Mouse (Mus musculus): Measurements from ENCODE around the gene Rbbp4. TPM values are rescaled to one million over a fixed set of nuclear protein-coding genes. Genes with fewer than 3 reads are reported as not detected.

Rbbp4 gene
- polyA plus RNA-seq, 1 experiment, result 8.0 TPM

- Histone ChIP-seq H3K27me3 (ENCODE audit: control insufficient read depth) (peaks cover 2% of the 10 kb centered on the region), H3K4me3 (replicated peaks) (no peak overlapping the region), H3K4me1 (ENCODE audit: control insufficient read depth) (peaks cover 33% of the 10 kb centered on the region), H3K9me3 (ENCODE audit: control insufficient read depth, low read length) (no peaks in the 10 kb centered on the region), H3K36me3 (ENCODE audit: control insufficient read depth) (no peaks in the 10 kb centered on the region)
- no peak for TF ChIP-seq GATA1 (IDR thresholded peaks at IDR 0.05; ENCODE audit: low read length)
- no peak for TF ChIP-seq TAL1 (IDR thresholded peaks at IDR 0.05; ENCODE audit: low read length)
These were observed 76.1 kb downstream of the Rbbp4 start for GRCm38 (mm10) chr4:129259101-129259500.

Other genes starting within 250 kb of the Rbbp4 start
- gene Tmem54, start 229.8 kb downstream of the Rbbp4 start, polyA plus RNA-seq (2012), result not detected in 2 replicates
- not detected in 2 replicates for gene Hpca, start 213.3 kb downstream of the Rbbp4 start, polyA plus RNA-seq (2012)
- gene Fndc5, start 198.4 kb downstream of the Rbbp4 start, polyA plus RNA-seq (2012), result 0.06 and 0.08 TPM in 2 replicates
- 0.07 and 0.19 TPM in 2 replicates for gene S100pbp, start 145.6 kb downstream of the Rbbp4 start, polyA plus RNA-seq (2012)
- gene Yars, start 145.6 kb downstream of the Rbbp4 start, polyA plus RNA-seq (2012), result 2.7 and 3.1 TPM in 2 replicates
- 0.09 and 0.12 TPM in 2 replicates for gene C77080, start 74.0 kb downstream of the Rbbp4 start, polyA plus RNA-seq (2012)
- gene Sync, start 47.8 kb downstream of the Rbbp4 start, polyA plus RNA-seq (2012), result not detected in 2 replicates
- 0.10 and 0.29 TPM in 2 replicates for gene Zbtb8os, start 325 bp upstream of the Rbbp4 start, polyA plus RNA-seq (2012)
- gene Zbtb8a, start 42.7 kb upstream of the Rbbp4 start, polyA plus RNA-seq (2012), result 0.04 and 0.08 TPM in 2 replicates
- gene Zbtb8b, start 105.5 kb upstream of the Rbbp4 start, polyA plus RNA-seq (2012), result 0.02 TPM in 1 of 2 replicates, not detected in the other
- gene Bsdc1, start 126.2 kb upstream of the Rbbp4 start, polyA plus RNA-seq (2012), result 87.8 and 92.9 TPM in 2 replicates
- gene Tssk3, start 155.7 kb upstream of the Rbbp4 start, polyA plus RNA-seq (2012), result not detected in 2 replicates
- 1.5 and 1.9 TPM in 2 replicates for gene Fam229a, start 155.8 kb upstream of the Rbbp4 start, polyA plus RNA-seq (2012)
- gene Marcksl1, start 178.2 kb upstream of the Rbbp4 start, polyA plus RNA-seq (2012), result 1.2 and 1.4 TPM in 2 replicates
- 9.1 and 9.2 TPM in 2 replicates for gene Hdac1, start 207.3 kb upstream of the Rbbp4 start, polyA plus RNA-seq (2012)
- gene Lck, start 238.3 kb upstream of the Rbbp4 start, polyA plus RNA-seq (2012), result 3.0 and 3.1 TPM in 2 replicates
- 0.15 TPM in 1 of 2 replicates, not detected in the other for gene Fam167b, start 243.2 kb upstream of the Rbbp4 start, polyA plus RNA-seq (2012)